Mouse (Mus musculus): ENCODE results near the gene Fam107b. TPM values are rescaled to one million over a fixed set of nuclear protein-coding genes. Genes with fewer than 3 reads are reported as not detected.

Fam107b gene
- polyA plus RNA-seq, 2 experiments: 9.8 to 20.8 TPM

DNA sequence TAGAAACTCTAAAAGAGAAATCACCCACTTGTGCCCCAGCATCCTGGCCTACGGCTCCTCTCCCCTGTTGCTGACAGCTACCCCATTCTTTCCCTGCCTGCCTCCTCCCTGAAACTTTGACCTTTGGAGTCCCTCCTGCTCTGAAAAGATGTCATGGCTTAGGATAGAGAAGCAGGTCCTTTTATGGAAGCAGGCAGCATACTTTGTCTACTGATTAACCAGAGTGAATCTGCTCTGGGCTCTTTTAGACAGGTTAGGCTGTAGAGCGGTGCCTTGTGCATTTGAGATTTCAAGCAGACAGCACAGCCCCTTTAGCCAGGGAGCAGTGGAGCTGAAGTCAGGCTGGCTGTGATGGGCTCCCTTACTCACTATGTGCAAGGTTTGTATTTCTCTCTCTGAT is 200.1 kb downstream of the Fam107b start:
- no peak overlapping the region for H3K4me2 ChIP-seq (ENCODE audit: low read depth)
- TF ChIP-seq EP300 (IDR thresholded peaks at IDR 0.05; ENCODE audit: low read depth): no peak
- TF ChIP-seq CTCF (IDR thresholded peaks at IDR 0.05; ENCODE audit: low read depth): no peak
- no peak overlapping the region for H3K27ac ChIP-seq
- ATAC-seq (ENCODE audit: insufficient read depth) (peak; percentile 68), DNase-seq (ENCODE audit: low read depth in 3 of 3, low spot score in 3 of 3) (peak; percentile 9 to 17 (median 9))
- peaks cover 0 to 4% of the 10 kb centered on the region in 2 experiments; a peak in 2 of 4 replicates for H3K4me1 ChIP-seq (replicated peaks; ENCODE audit: control insufficient read depth in 2 of 2, insufficient read depth in 2 of 2, low read length in 1 of 2)
- H3K36me3 ChIP-seq (replicated peaks; ENCODE audit: control insufficient read depth, insufficient read depth, low read depth): no peaks in the 10 kb centered on the region
- no peak overlapping the region for H3K4me3 ChIP-seq (ENCODE audit: insufficient read depth in 1 of 2, low read depth in 2 of 2, low read length in 2 of 2)
- no peaks in the 10 kb centered on the region for H3K9me3 ChIP-seq (ENCODE audit: control insufficient read depth, low read length)
- no peak overlapping the region for H3K9ac ChIP-seq (replicated peaks)
- H3K27me3 ChIP-seq (ENCODE audit: control insufficient read depth, insufficient read depth, low read length): no peaks in the 10 kb centered on the region
- WGBS (ENCODE audit: insufficient replicate concordance): 81% methylated on average over 2 of the region's 2 CpGs

DNA sequence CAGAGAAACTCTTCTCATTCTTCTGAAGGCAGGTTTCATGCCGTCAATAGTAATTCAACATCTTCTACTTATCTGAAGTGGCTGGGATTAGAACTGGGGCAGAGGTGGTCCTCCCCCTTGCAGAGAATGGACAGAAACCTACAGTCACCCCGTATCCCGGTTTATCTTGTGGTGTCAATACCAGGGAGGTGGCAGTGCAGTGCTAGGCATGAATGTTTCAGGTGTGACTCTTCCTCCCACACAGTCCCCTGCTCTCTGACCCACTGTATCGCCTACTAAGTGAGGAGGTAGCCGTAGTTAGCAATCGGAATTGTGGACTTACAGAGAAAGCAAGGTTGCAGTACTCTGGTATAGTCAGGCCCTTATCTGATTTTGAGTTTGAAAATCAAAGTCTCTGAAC is 201.2 kb downstream of the Fam107b start:
- H3K4me2 ChIP-seq (ENCODE audit: low read depth): no peak overlapping the region
- no peak for TF ChIP-seq EP300 (IDR thresholded peaks at IDR 0.05; ENCODE audit: low read depth)
- no peak for TF ChIP-seq CTCF (IDR thresholded peaks at IDR 0.05; ENCODE audit: low read depth)
- H3K36me3 ChIP-seq (replicated peaks; ENCODE audit: control insufficient read depth, insufficient read depth, low read depth): no peaks in the 10 kb centered on the region
- 57% methylated on average over 6 of the region's 6 CpGs for WGBS (ENCODE audit: insufficient replicate concordance)
- no peaks in the 10 kb centered on the region for H3K9me3 ChIP-seq (ENCODE audit: control insufficient read depth, low read length)
- DNase-seq (ENCODE audit: low read depth in 3 of 3, low spot score in 3 of 3): no peak
- no peak overlapping the region for H3K4me3 ChIP-seq (ENCODE audit: insufficient read depth in 1 of 2, low read depth in 2 of 2, low read length in 2 of 2)
- no peaks in the 10 kb centered on the region for H3K27me3 ChIP-seq (ENCODE audit: control insufficient read depth, insufficient read depth, low read length)
- no peak for ATAC-seq (ENCODE audit: insufficient read depth)
- peaks cover 0 to 8% of the 10 kb centered on the region in 2 experiments; a peak in 2 of 4 replicates for H3K4me1 ChIP-seq (replicated peaks; ENCODE audit: control insufficient read depth in 2 of 2, insufficient read depth in 2 of 2, low read length in 1 of 2)
- no peak overlapping the region for H3K27ac ChIP-seq
- H3K9ac ChIP-seq (replicated peaks): no peak overlapping the region

DNA sequence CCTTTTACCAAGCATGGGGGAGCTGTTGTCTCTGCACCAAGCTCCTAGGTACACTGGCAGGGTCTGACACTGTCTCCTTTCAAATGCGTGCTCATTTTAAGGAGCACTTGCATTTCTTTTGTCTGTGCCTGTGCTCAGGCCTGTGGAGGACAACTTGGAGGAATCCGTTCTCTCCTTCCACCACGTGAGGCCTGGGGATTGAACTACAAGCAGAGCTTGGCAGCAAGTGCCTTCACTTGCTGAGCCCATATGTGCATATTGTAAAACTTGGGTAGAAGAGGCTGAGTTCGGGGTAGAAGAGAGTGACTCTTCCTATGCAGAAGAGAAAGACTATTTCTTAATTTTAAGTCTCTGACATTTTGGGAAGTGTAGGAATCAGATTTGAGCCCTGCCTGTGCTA is 202.8 kb downstream of the Fam107b start:
- H3K27ac ChIP-seq: no peak overlapping the region
- no peaks in the 10 kb centered on the region for H3K27me3 ChIP-seq (ENCODE audit: control insufficient read depth, insufficient read depth, low read length)
- no peak for TF ChIP-seq CTCF (IDR thresholded peaks at IDR 0.05; ENCODE audit: low read depth)
- no peak for TF ChIP-seq EP300 (IDR thresholded peaks at IDR 0.05; ENCODE audit: low read depth)
- DNase-seq (ENCODE audit: low read depth in 3 of 3, low spot score in 3 of 3) (no peak), ATAC-seq (ENCODE audit: insufficient read depth) (no peak)
- no peak overlapping the region for H3K4me2 ChIP-seq (ENCODE audit: low read depth)
- no peak overlapping the region for H3K9ac ChIP-seq (replicated peaks)
- no peak overlapping the region for H3K4me3 ChIP-seq (ENCODE audit: insufficient read depth in 1 of 2, low read depth in 2 of 2, low read length in 2 of 2)
- peaks cover 0 to 9% of the 10 kb centered on the region in 2 experiments; a peak in 2 of 4 replicates for H3K4me1 ChIP-seq (replicated peaks; ENCODE audit: control insufficient read depth in 2 of 2, insufficient read depth in 2 of 2, low read length in 1 of 2)
- H3K36me3 ChIP-seq (replicated peaks; ENCODE audit: control insufficient read depth, insufficient read depth, low read depth): no peaks in the 10 kb centered on the region
- WGBS (ENCODE audit: insufficient replicate concordance): 68% methylated on average over 4 of the region's 4 CpGs
- no peaks in the 10 kb centered on the region for H3K9me3 ChIP-seq (ENCODE audit: control insufficient read depth, low read length)

DNA sequence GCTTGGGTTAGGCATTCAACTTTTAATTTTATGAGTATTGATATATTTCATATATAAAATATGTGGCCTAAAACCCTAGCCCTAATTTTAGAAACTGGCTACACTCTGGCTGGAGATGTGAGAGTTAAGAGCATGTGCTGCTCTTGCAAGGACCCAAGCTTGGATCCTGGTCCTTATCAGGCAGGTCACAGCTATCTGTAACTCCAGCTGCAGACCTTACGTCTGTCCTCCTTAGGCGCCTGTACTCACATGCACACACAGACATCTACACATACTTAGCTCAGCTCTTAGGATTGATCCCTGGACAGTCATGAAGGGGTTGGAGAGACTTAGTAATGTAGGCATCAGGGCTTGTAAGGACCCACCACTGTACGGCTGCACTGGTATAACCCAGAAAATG is 205.3 kb downstream of the Fam107b start:
- TF ChIP-seq CTCF (IDR thresholded peaks at IDR 0.05; ENCODE audit: low read depth): no peak
- peak; percentile 38 for TF ChIP-seq EP300 (IDR thresholded peaks at IDR 0.05; ENCODE audit: low read depth)
- no peaks in the 10 kb centered on the region for H3K36me3 ChIP-seq (replicated peaks; ENCODE audit: control insufficient read depth, insufficient read depth, low read depth)
- ATAC-seq (ENCODE audit: insufficient read depth) (peak; percentile 91), DNase-seq (ENCODE audit: low read depth in 3 of 3, low spot score in 3 of 3) (peak; percentile 28 to 38 (median 35))
- no peaks in the 10 kb centered on the region for H3K27me3 ChIP-seq (ENCODE audit: control insufficient read depth, insufficient read depth, low read length)
- WGBS (ENCODE audit: insufficient replicate concordance): 33% methylated on average over 3 of the region's 3 CpGs
- no peaks in the 10 kb centered on the region for H3K9me3 ChIP-seq (ENCODE audit: control insufficient read depth, low read length)
- no peak overlapping the region for H3K4me2 ChIP-seq (ENCODE audit: low read depth)
- H3K4me1 ChIP-seq (replicated peaks; ENCODE audit: control insufficient read depth in 2 of 2, insufficient read depth in 2 of 2, low read length in 1 of 2): peaks cover 0 to 9% of the 10 kb centered on the region in 2 experiments; a peak in 1 of 4 replicates
- H3K9ac ChIP-seq (replicated peaks): no peak overlapping the region
- H3K27ac ChIP-seq: no peak overlapping the region
- no peak overlapping the region for H3K4me3 ChIP-seq (ENCODE audit: insufficient read depth in 1 of 2, low read depth in 2 of 2, low read length in 2 of 2)

DNA sequence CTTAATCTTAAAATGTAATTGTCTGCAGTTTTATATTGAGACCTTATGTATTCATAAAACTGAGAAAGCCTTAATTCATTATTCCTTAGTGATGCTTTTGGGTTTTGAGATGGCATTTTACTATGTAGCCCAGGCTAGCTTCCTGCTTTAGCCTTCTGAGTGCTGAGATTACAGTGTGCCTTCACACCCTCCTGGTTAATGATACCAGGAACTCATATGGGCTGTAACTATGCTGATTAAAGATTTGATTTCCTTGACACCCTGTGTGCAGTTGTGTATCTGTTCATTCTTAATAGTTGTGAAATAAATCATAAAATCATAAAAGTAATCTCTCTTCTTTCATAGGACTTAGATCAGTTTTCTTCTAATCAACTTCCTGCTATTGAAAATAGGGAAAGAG is 205.8 kb downstream of the Fam107b start:
- H3K4me1 ChIP-seq (replicated peaks; ENCODE audit: control insufficient read depth in 2 of 2, insufficient read depth in 2 of 2, low read length in 1 of 2): peaks cover 0 to 9% of the 10 kb centered on the region in 2 experiments; a peak in 1 of 4 replicates
- H3K9ac ChIP-seq (replicated peaks): no peak overlapping the region
- ATAC-seq (ENCODE audit: insufficient read depth) (no peak; the same call in 1 of the 2 replicates), DNase-seq (ENCODE audit: low read depth in 3 of 3, low spot score in 3 of 3) (no peak)
- no peaks in the 10 kb centered on the region for H3K36me3 ChIP-seq (replicated peaks; ENCODE audit: control insufficient read depth, insufficient read depth, low read depth)
- H3K27me3 ChIP-seq (ENCODE audit: control insufficient read depth, insufficient read depth, low read length): no peaks in the 10 kb centered on the region
- H3K9me3 ChIP-seq (ENCODE audit: control insufficient read depth, low read length): no peaks in the 10 kb centered on the region
- H3K4me3 ChIP-seq (ENCODE audit: insufficient read depth in 1 of 2, low read depth in 2 of 2, low read length in 2 of 2): no peak overlapping the region
- TF ChIP-seq CTCF (IDR thresholded peaks at IDR 0.05; ENCODE audit: low read depth) (no peak), EP300 (IDR thresholded peaks at IDR 0.05; ENCODE audit: low read depth) (no peak)
- no peak overlapping the region for H3K4me2 ChIP-seq (ENCODE audit: low read depth)
- H3K27ac ChIP-seq: no peak overlapping the region

Measured in liver, embryonic 14.5 days (tissue).